Mouse (Mus musculus): ENCODE data around the gene Iqcf3. TPM values are rescaled to one million over a fixed set of nuclear protein-coding genes. Genes with fewer than 3 reads are reported as not detected.

Gene Iqcf3
- polyA plus RNA-seq, 1 experiment from 2014 or later: not detected

DNA sequence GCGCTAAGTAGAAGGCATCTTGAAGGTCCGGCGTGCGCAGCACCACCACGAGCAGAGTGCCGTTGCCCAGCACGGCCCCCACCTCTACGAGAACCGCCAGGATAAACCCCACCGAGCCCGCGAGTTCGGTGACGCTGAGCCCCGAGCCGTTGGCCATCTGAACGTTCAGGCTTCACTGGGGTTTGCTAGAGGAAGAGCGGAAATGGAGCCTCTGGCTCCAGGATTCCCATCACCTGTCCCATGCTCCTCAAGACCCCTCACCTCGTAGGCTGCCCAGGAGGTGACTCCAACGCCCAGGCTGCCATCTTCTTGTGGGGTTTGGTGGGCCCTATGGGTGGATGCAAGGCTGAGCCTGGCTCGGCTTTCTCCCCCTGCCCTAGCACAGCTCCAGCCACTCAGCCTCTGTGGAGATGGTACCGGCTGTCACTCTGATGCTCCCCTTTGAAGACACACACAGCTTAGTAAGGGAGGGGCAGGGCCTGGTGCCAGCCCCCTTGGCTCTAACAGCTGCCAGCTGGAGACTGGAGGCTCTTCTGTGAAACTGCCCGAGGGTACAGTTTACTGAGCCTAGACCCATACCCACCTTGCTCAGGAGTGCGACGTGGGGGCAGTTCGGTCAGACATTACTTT, 95.7 kb downstream of the Iqcf3 start, which contains the start of gene Gpr62:
Gpr62 (minus strand) TSS at position 368 of the 630 bp plus-strand sequence.
- 38% methylated on average over 25 of the region's 26 CpGs for WGBS
- ATAC-seq: no peak
- H3K4me1 ChIP-seq (replicated peaks; ENCODE audit: control insufficient read depth, insufficient read depth, low read length): no peaks in the 10 kb centered on the region
- peak within 1 kb of the TSS; percentile 56 for H3K4me3 ChIP-seq (ENCODE audit: low read depth, low read length)
- H3K4me2 ChIP-seq (replicated peaks; ENCODE audit: low read depth): peak within 1 kb of the TSS; percentile 94
- no peaks in the 10 kb centered on the region for H3K9me3 ChIP-seq (ENCODE audit: control insufficient read depth)
- H3K36me3 ChIP-seq (ENCODE audit: control insufficient read depth, insufficient read depth): no peaks in the 10 kb centered on the region; the same call in 1 of the 2 replicates
- H3K27ac ChIP-seq (ENCODE audit: low read depth, low read length): no peak within 1 kb of the TSS
- TF ChIP-seq CTCF (IDR thresholded peaks at IDR 0.05; ENCODE audit: low read depth): no peak
- peaks cover 19% of the 10 kb centered on the region; the same call in 1 of the 2 replicates for H3K27me3 ChIP-seq (replicated peaks; ENCODE audit: control insufficient read depth, insufficient read depth, low read length)
- peak within 1 kb of the TSS; percentile 57 for H3K9ac ChIP-seq (ENCODE audit: low read depth, low read length)

DNA sequence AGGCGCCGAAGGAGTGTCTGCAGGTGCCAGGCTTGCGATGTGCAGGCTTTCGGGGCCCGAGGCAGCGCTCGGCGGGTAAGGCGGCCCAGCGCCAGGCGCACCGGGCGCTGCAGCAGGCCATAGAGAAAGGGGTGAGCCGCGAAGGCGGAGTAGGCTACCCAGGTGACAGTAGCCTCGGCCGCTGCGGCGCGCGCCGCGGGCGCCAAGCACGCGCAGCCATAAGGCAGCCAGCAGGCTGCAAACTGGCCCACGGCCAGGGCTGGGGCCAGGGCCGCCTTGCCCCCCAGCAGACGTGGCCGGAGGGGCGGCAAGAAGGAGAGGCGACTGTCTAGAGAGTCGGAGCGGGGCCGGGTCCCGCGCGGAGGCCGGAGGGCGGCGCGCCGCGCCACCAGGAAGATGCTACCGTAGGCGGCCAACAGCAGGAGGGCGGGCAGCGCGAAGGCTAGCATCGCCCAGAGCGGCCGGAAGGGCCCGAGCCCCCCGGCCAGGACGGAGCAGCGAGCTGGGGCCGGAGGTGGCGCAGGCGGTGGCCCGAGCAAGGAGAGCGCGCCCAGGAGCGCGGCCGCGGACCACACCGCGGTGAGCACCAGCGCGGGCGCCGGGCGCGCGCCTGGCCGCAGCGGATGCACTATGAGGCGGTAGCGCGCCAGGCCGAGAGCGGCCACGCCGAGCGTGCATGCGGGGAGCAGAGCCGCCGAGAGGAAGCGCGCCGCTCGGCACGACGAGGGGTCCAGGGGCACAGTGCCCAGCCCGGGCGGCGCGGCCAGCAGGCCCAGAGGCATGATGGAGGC, 96.5 kb downstream of the Iqcf3 start:
- Histone ChIP-seq H3K36me3 (ENCODE audit: control insufficient read depth, insufficient read depth) (no peaks in the 10 kb centered on the region; the same call in 1 of the 2 replicates), H3K4me1 (replicated peaks; ENCODE audit: control insufficient read depth, insufficient read depth, low read length) (no peaks in the 10 kb centered on the region), H3K9ac (ENCODE audit: low read depth, low read length) (peak overlapping the region; percentile 57), H3K4me2 (replicated peaks; ENCODE audit: low read depth) (peak overlapping the region; percentile 94), H3K4me3 (ENCODE audit: low read depth, low read length) (peak overlapping the region; percentile 56), H3K27me3 (replicated peaks; ENCODE audit: control insufficient read depth, insufficient read depth, low read length) (peaks cover 19% of the 10 kb centered on the region; the same call in 1 of the 2 replicates), H3K27ac (ENCODE audit: low read depth, low read length) (no peak overlapping the region), H3K9me3 (ENCODE audit: control insufficient read depth) (no peaks in the 10 kb centered on the region)
- WGBS: 1% methylated on average over 97 of the region's 99 CpGs
- no peak for TF ChIP-seq CTCF (IDR thresholded peaks at IDR 0.05; ENCODE audit: low read depth)
- ATAC-seq: peak; percentile 37; the same call in 1 of the 2 replicates

- 89% methylated on average over 21 of the region's 21 CpGs for WGBS
- Histone ChIP-seq H3K4me3 (ENCODE audit: low read depth, low read length) (no peak overlapping the region), H3K9ac (ENCODE audit: low read depth, low read length) (no peak overlapping the region), H3K36me3 (ENCODE audit: control insufficient read depth, insufficient read depth) (no peaks in the 10 kb centered on the region; the same call in 1 of the 2 replicates), H3K9me3 (ENCODE audit: control insufficient read depth) (no peaks in the 10 kb centered on the region), H3K27ac (ENCODE audit: low read depth, low read length) (no peak overlapping the region), H3K4me2 (replicated peaks; ENCODE audit: low read depth) (no peak overlapping the region), H3K27me3 (replicated peaks; ENCODE audit: control insufficient read depth, insufficient read depth, low read length) (peaks cover 19% of the 10 kb centered on the region; the same call in 1 of the 2 replicates), H3K4me1 (replicated peaks; ENCODE audit: control insufficient read depth, insufficient read depth, low read length) (no peaks in the 10 kb centered on the region)
- no peak for ATAC-seq
- no peak for TF ChIP-seq CTCF (IDR thresholded peaks at IDR 0.05; ENCODE audit: low read depth)
These were observed 98.0 kb downstream of the Iqcf3 start for GRCm38 (mm10) chr9:106463122-106464063.

DNA sequence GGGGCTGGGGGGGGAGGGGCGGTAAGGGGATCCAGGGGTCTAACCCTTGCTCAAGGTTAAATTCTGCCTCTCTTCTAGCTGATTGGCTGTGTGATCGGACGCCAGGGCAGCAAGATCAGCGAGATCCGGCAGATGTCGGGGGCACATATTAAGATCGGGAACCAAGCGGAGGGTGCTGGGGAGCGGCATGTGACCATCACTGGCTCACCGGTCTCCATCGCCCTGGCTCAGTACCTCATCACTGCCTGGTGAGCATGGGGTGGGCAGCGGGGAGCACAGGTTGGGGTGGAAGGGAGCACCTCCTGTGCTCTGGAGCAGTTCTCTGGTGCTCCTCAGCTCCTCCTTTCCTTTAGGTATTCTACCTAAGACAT, 99.0 kb downstream of the Iqcf3 start:
- no peaks in the 10 kb centered on the region for H3K9me3 ChIP-seq (ENCODE audit: control insufficient read depth)
- no peak overlapping the region for H3K4me2 ChIP-seq (replicated peaks; ENCODE audit: low read depth)
- WGBS: 95% methylated on average over 12 of the region's 12 CpGs
- H3K4me1 ChIP-seq (replicated peaks; ENCODE audit: control insufficient read depth, insufficient read depth, low read length): no peaks in the 10 kb centered on the region
- no peak for TF ChIP-seq CTCF (IDR thresholded peaks at IDR 0.05; ENCODE audit: low read depth)
- no peak overlapping the region for H3K4me3 ChIP-seq (ENCODE audit: low read depth, low read length)
- peaks cover 19% of the 10 kb centered on the region; the same call in 1 of the 2 replicates for H3K27me3 ChIP-seq (replicated peaks; ENCODE audit: control insufficient read depth, insufficient read depth, low read length)
- no peak overlapping the region for H3K27ac ChIP-seq (ENCODE audit: low read depth, low read length)
- H3K36me3 ChIP-seq (ENCODE audit: control insufficient read depth, insufficient read depth): no peaks in the 10 kb centered on the region; the same call in 1 of the 2 replicates
- ATAC-seq: no peak
- H3K9ac ChIP-seq (ENCODE audit: low read depth, low read length): no peak overlapping the region

DNA sequence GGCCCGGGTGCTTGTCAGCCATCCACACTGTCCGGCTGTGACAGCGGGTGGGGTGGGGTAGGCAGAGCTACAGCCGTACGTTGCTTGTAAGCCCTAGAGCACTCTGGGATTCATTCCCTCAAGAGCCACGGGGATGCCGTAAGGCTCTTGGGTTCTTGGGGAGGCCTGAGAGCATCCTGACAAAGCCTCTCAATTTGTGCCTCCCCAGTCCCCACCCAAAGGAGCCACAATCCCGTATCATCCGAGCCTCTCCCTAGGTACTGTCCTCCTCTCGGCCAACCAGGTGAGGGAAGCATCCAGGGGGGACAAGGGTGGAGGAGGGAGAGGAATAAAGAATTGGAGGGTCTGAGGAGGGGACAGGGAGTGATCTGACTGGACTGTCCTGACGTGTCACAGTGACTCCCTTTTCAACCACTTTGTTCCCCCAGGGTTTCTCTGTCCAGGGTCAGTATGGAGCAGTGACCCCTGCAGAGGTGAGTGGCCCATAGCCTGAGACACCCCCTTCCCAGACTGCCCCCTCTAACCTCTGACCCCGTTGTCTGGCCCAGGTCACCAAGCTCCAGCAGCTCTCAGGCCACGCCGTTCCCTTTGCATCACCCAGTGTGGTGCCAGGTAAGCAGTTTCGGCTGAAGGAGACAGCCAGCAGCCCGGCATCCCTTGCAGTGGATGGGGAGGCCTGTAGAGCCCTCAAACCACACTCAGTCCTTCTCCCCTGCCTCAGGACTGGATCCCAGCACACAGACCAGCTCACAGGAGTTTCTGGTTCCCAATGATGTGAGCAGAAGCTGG, 99.6 kb downstream of the Iqcf3 start:
- TF ChIP-seq CTCF (IDR thresholded peaks at IDR 0.05; ENCODE audit: low read depth): no peak
- no peaks in the 10 kb centered on the region for H3K4me1 ChIP-seq (replicated peaks; ENCODE audit: control insufficient read depth, insufficient read depth, low read length)
- ATAC-seq: no peak
- H3K9ac ChIP-seq (ENCODE audit: low read depth, low read length): no peak overlapping the region
- 90% methylated on average over 16 of the region's 16 CpGs for WGBS
- peaks cover 19% of the 10 kb centered on the region; the same call in 1 of the 2 replicates for H3K27me3 ChIP-seq (replicated peaks; ENCODE audit: control insufficient read depth, insufficient read depth, low read length)
- H3K4me3 ChIP-seq (ENCODE audit: low read depth, low read length): no peak overlapping the region
- no peak overlapping the region for H3K4me2 ChIP-seq (replicated peaks; ENCODE audit: low read depth)
- no peaks in the 10 kb centered on the region for H3K9me3 ChIP-seq (ENCODE audit: control insufficient read depth)
- H3K36me3 ChIP-seq (ENCODE audit: control insufficient read depth, insufficient read depth): no peaks in the 10 kb centered on the region; the same call in 1 of the 2 replicates
- H3K27ac ChIP-seq (ENCODE audit: low read depth, low read length): no peak overlapping the region
